Mouse (Mus musculus) hindbrain, postnatal 0 days (tissue): ENCODE results near the gene Ak5. TPM values are rescaled to one million over a fixed set of nuclear protein-coding genes. Genes with fewer than 3 reads are reported as not detected.

Experiments
- ATAC-seq: fragments of 200-750 bp; cut with Nextera tagmentation; 2 replicates; pipeline ENCODE4 v1.8.0; 2017; ENCODE audit warnings: mild to moderate bottlenecking, moderate TSS enrichment, moderate library complexity
- DNase-seq: peaks from one replicate; pipeline ENCODE4 v3.0.0-alpha.2; 2015; ENCODE audit warnings: low spot score
- H3K27ac ChIP-seq: fragments of 300-500 bp; sonication (generic); 2 replicates; pipeline ENCODE4 v1.5.1; 2014; ENCODE audit warnings: mild to moderate bottlenecking
- H3K27me3 ChIP-seq: fragments of 300-500 bp; sonication (generic); 2 replicates; pipeline ENCODE4 v1.6.1; 2014; ENCODE audit warnings: low read length, mixed read lengths; ENCODE audit not compliant: insufficient read depth
- H3K36me3 ChIP-seq: fragments of 300-500 bp; sonication (generic); 2 replicates; pipeline ENCODE4 v1.6.1; 2014; ENCODE audit warnings: low read length, mixed read lengths; ENCODE audit not compliant: insufficient read depth
- H3K4me1 ChIP-seq: fragments of 300-500 bp; sonication (generic); 2 replicates; pipeline ENCODE4 v1.6.1; 2014; ENCODE audit warnings: antibody characterized with exemption, low read length, mixed read lengths; ENCODE audit not compliant: insufficient read depth
- H3K4me2 ChIP-seq: fragments of 300-500 bp; sonication (generic); 2 replicates; pipeline ENCODE4 v1.6.1; 2014; ENCODE audit warnings: low read depth, mild to moderate bottlenecking, low read length, moderate library complexity, mixed read lengths
- H3K4me3 ChIP-seq: fragments of 300-500 bp; sonication (generic); 2 replicates; pipeline ENCODE4 v1.5.1; 2014; ENCODE audit warnings: low read length
- H3K9ac ChIP-seq: fragments of 300-500 bp; sonication (generic); replicated peaks from 2 replicates; pipeline ENCODE4 v1.6.1; 2014; ENCODE audit warnings: mild to moderate bottlenecking, low read length, moderate library complexity, mixed read lengths
- H3K9me3 ChIP-seq: fragments of 300-500 bp; sonication (generic); 2 replicates; pipeline ENCODE4 v1.6.1; 2016; ENCODE audit warnings: low read length, mixed read lengths
- CTCF ChIP-seq: IDR thresholded peaks from 2 replicates; pipeline ENCODE4 v1.5.1; 2016; ENCODE audit warnings: antibody characterized with exemption, control low read depth, low read depth
- WGBS: fragments of 180-500 bp; shearing (Covaris S2); extraction: QIAGEN DNeasy Blood & Tissue Kit; methylation state at CpG from one replicate; pipeline ENCODE4 v1.1.7; 2014; 5-methylcytosine and 5-hydroxymethylcytosine counted together
- polyA plus RNA-seq: library from polyadenylated mRNA; unstranded; fragments of >200 nt; fragmentation: Nextera tagmentation; extraction: Ambion mirVana; gene quantifications from 2 replicates; pipeline ENCODE4 v1.2.1, GENCODE M21; 2015
- total RNA-seq: library from RNA; depleted of rRNA; stranded (reverse); fragments of >200 nt; gene quantifications from 2 replicates; pipeline ENCODE4 v1.2.3, GENCODE M21; 2014

Gene Ak5
- total and polyA plus RNA-seq, 2 experiments from 2014 or later: 14.8 to 18.8 TPM

DNA sequence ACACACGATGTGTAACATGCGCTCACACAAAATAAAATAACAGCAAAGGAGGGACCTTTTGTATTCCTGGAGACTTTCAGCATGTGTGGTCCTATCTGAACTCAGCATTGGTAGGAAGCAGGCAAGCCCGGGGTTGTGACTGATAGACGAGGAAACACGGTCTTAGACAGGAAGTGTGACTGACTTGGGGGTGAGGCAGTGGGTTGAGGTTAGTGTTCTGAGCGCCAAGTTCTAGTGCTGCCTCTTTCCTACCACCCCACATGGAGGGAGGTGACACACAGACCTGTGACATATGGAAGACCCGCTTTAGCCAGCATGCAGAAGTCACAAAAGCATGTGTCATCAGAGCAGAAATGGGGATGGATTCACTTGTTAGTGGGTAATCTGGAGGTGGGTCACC is 158.9 kb downstream of the Ak5 start:
- no peak overlapping the region for H3K9ac ChIP-seq
- DNase-seq (no peak), ATAC-seq (no peak)
- no peaks in the 10 kb centered on the region for H3K27me3 ChIP-seq
- TF ChIP-seq CTCF: no peak
- no peak overlapping the region for H3K27ac ChIP-seq
- no peaks in the 10 kb centered on the region for H3K36me3 ChIP-seq
- no peaks in the 10 kb centered on the region for H3K4me1 ChIP-seq
- 74% methylated on average over 7 of the region's 7 CpGs for WGBS
- no peak overlapping the region for H3K4me2 ChIP-seq
- no peak overlapping the region for H3K4me3 ChIP-seq
- no peaks in the 10 kb centered on the region for H3K9me3 ChIP-seq

DNA sequence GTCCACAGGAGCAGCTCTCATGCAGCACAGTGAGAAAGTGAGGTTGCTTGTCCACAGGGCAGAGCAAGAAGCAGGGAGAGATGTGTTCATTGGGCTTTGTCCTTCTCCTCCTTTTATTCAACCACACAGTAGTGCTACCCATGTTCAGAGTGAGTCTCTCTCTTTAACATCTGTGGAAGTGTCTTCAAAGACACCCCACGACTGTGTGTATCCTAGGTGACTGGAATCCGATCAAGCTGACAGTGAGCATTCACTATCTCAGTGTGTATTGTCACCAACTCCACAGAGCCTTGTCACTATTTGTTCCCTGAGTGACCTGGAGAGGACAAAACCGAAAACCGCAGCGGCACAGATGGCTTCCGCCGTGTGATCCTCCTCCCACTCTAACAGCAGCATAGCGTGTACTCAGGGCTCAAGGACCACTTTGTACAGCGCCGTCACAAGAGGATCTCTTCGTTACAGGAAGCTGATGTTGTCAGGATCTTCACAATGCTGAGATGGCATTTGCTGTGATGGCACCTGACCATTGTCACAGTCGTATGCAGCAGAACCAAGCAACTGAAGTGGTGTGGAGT is 159.7 kb downstream of the Ak5 start:
- Histone ChIP-seq H3K4me3 (no peak overlapping the region), H3K9ac (no peak overlapping the region), H3K4me1 (no peaks in the 10 kb centered on the region), H3K9me3 (no peaks in the 10 kb centered on the region), H3K27me3 (no peaks in the 10 kb centered on the region), H3K4me2 (no peak overlapping the region), H3K36me3 (no peaks in the 10 kb centered on the region), H3K27ac (no peak overlapping the region)
- DNase-seq (no peak), ATAC-seq (peak; percentile 72)
- 26% methylated on average over 12 of the region's 12 CpGs for WGBS
- TF ChIP-seq CTCF: no peak

DNA sequence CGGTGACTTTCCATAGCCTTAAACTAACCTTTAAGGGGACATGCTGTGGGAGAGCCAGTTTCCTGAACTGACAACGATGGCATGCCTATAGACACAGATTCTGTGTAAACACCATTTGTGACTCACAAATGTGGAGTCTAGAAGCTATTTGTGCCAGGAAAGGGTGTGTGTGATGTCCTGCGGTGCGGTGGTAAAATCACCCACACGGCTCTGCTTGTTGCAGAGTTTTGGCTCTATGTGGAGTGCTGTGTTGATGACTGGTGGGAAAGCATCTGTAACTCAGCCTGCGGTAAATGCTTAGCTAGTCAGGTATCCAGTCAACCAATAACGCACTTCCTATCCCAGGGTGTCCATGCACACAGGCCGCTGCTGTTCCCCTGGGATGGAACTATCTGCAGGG is 160.3 kb downstream of the Ak5 start:
- H3K9ac ChIP-seq: no peak overlapping the region
- H3K27ac ChIP-seq: no peak overlapping the region

DNA sequence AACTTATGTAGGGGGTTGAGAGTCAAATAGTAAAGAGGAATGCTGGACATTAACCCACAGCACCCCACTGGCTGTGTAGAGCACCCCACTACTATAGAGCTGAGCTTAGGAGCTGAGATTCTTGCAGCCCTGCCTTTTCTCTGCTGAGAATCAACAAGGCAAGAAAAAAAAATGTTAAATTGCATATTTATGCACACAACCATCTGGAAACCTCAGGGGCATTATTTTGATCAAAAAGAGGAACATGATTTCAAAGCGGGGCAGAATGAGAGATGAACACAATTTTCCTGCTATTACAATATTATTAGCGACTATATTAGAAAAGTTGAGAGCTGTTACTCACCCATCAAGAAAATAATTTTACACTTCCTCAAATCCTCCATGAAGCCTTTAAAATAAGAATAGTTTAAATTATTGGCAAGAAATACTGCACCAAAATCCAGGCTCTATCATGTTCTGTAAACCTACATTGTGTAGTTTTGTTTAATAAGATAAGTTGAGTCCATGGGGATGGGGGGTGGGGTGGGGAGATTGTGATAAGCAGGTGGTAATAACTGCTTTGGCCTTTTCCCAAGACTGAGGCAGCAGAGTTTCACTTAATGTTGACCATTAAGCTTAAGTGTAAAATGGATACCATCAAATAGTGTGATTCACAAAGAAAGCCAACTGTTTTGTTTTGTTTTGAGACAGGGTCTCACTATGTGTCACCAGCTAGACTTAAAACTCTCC is 169.0 kb downstream of the Ak5 start:
- H3K9me3 ChIP-seq: no peaks in the 10 kb centered on the region
- TF ChIP-seq CTCF: no peak
- WGBS: 78% methylated on average over 2 of the region's 2 CpGs
- no peaks in the 10 kb centered on the region for H3K36me3 ChIP-seq
- ATAC-seq (no peak), DNase-seq (no peak)
- no peak overlapping the region for H3K9ac ChIP-seq
- H3K27me3 ChIP-seq: no peaks in the 10 kb centered on the region
- H3K27ac ChIP-seq: no peak overlapping the region
- H3K4me3 ChIP-seq: no peak overlapping the region
- H3K4me2 ChIP-seq: no peak overlapping the region
- H3K4me1 ChIP-seq: no peaks in the 10 kb centered on the region

More for the DNA sequence above, 160.3 kb downstream of the Ak5 start:
- no peak for ATAC-seq
- Histone ChIP-seq H3K27me3 (no peaks in the 10 kb centered on the region), H3K9me3 (no peaks in the 10 kb centered on the region), H3K4me2 (no peak overlapping the region), H3K4me1 (no peaks in the 10 kb centered on the region), H3K4me3 (no peak overlapping the region), H3K36me3 (no peaks in the 10 kb centered on the region)
- no peak for TF ChIP-seq CTCF
- DNase-seq: no peak
- WGBS: 43% methylated on average over 8 of the region's 8 CpGs

DNA sequence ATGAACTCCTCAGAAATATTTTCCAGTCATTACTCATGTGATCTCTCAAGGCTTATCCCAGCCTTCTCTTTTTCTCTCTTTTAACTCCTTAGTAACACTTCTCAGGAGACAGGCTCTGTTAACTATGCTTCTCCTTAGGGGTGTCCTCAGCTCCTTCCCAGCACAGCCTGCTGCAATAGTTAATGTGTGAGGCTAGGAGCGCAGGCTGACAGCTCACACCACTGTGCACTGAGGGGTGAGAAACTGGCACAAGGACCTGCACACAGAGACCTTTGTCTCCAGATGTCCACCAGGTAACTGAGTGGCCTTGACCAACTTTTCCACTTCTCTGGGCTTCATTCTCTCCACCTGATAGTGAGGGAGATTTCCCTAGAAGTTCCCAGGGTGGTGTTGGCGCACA is 170.3 kb downstream of the Ak5 start:
- ATAC-seq: no peak
- 92% methylated on average over 2 of the region's 2 CpGs for WGBS

DNA sequence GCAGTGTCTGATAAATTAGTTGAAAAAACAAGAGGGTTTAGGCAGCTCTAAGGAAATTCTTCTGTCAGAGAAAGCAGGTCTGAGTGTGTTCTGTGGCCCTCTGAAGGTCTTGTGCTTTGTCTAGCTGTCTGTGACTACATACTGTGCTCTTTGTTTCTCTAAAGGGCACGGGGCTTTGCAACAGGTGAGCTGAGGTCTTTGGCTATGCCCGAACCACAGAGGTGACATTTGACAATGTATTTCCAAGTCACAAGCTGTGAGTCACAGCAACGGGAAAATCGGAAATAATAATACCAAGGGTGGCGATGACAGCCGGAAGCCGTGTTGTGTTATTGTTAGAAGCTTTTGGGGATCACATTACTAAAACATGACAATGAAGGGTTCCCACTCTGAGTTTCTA is 171.1 kb downstream of the Ak5 start:
- ATAC-seq (no peak), DNase-seq (no peak)
- Histone ChIP-seq H3K27ac (no peak overlapping the region), H3K4me3 (no peak overlapping the region), H3K36me3 (no peaks in the 10 kb centered on the region), H3K4me1 (no peaks in the 10 kb centered on the region), H3K9me3 (no peaks in the 10 kb centered on the region), H3K4me2 (no peak overlapping the region), H3K9ac (no peak overlapping the region), H3K27me3 (no peaks in the 10 kb centered on the region)
- 61% methylated on average over 7 of the region's 7 CpGs for WGBS
- no peak for TF ChIP-seq CTCF

More for the DNA sequence above, 170.3 kb downstream of the Ak5 start:
- Histone ChIP-seq H3K4me2 (no peak overlapping the region), H3K9ac (no peak overlapping the region), H3K4me1 (no peaks in the 10 kb centered on the region), H3K27ac (no peak overlapping the region), H3K27me3 (no peaks in the 10 kb centered on the region), H3K9me3 (no peaks in the 10 kb centered on the region), H3K4me3 (no peak overlapping the region), H3K36me3 (no peaks in the 10 kb centered on the region)
- no peak for TF ChIP-seq CTCF
- no peak for DNase-seq

DNA sequence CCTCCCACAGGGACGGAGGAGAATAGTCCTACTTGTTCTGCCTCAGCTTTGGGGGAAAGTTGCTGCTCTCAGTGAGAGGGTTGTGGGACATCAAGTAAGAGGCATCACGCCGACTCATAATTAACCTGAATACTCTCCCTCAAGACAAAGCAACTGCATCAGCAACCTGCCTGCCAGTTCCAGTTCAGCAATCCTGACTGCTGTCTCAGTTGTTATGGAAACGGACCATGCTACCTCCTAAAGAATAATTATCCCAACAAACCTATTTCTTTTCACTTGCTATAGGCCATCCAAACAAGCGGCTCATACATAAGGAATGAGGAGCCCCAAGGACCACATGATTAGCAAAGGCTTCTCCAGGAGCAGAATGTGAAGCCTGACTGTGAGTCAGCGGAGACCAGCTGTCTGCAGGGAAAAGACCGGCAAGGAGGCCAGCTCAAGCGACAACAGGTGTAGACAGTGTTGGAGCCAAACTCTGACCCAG is 172.7 kb downstream of the Ak5 start:
- DNase-seq (peak; percentile 35), ATAC-seq (peak; percentile 62)
- no peak for TF ChIP-seq CTCF

More for the DNA sequence above, 172.7 kb downstream of the Ak5 start:
- WGBS: 37% methylated on average over 8 of the region's 8 CpGs
- H3K9me3 ChIP-seq: no peaks in the 10 kb centered on the region
- no peaks in the 10 kb centered on the region for H3K27me3 ChIP-seq
- H3K9ac ChIP-seq: no peak overlapping the region
- H3K4me2 ChIP-seq: no peak overlapping the region
- no peak overlapping the region for H3K4me3 ChIP-seq
- H3K27ac ChIP-seq: no peak overlapping the region; the same call in 1 of the 2 replicates
- no peaks in the 10 kb centered on the region for H3K36me3 ChIP-seq
- H3K4me1 ChIP-seq: no peaks in the 10 kb centered on the region
